Mouse (Mus musculus) A20 (cell line): ENCODE measurements at regions not wholly inside any gene's neighbourhood (a gene's known extent, or its start where the extent isn't known, plus 50 kb on each side); places are given as distances from the start of the nearest gene placed in this dataset.

Experiments
- DNase-seq: peaks from one replicate; pipeline ENCODE4 v3.0.0-alpha.2; 2011; ENCODE audit warnings: low read depth, low spot score

GRCm38 (mm10) chr6:11647651-11648050, 259.6 kb downstream of the Ndufa4 start:
- no peak for DNase-seq

- DNase-seq, result no peak
Observed at GRCm38 (mm10) chr6:11613331-11613730, 294.0 kb downstream of the Ndufa4 start.

- DNase-seq, result no peak
Observed at GRCm38 (mm10) chr6:11608214-11608613, 299.1 kb downstream of the Ndufa4 start.

- DNase-seq, result no peak
Observed at GRCm38 (mm10) chr6:11607696-11608095, 299.6 kb downstream of the Ndufa4 start.

GRCm38 (mm10) chr6:11606055-11606454, 301.2 kb downstream of the Ndufa4 start:
- DNase-seq, result no peak

GRCm38 (mm10) chr6:11605526-11605925, 301.8 kb downstream of the Ndufa4 start:
- no peak for DNase-seq

- DNase-seq, result peak; percentile 22
Observed at GRCm38 (mm10) chr6:11594936-11595335, 312.4 kb downstream of the Ndufa4 start.

- DNase-seq, result no peak
Observed at GRCm38 (mm10) chr6:11593583-11594271, 313.6 kb downstream of the Ndufa4 start.

- no peak for DNase-seq
Observed at GRCm38 (mm10) chr6:11576091-11576490, 331.2 kb downstream of the Ndufa4 start.

- DNase-seq, result peak; percentile 4
Observed at GRCm38 (mm10) chr6:11565246-11565645, 342.1 kb downstream of the Ndufa4 start.

- DNase-seq, result peak; percentile 19
Observed at GRCm38 (mm10) chr6:11550473-11550872, 356.8 kb downstream of the Ndufa4 start.

GRCm38 (mm10) chr6:11547318-11547717, 360.0 kb downstream of the Ndufa4 start:
- no peak for DNase-seq

- no peak for DNase-seq
Observed at GRCm38 (mm10) chr6:11534930-11535880, 372.1 kb downstream of the Ndufa4 start.

- DNase-seq, result no peak
Observed at GRCm38 (mm10) chr6:11503136-11503535, 404.2 kb downstream of the Ndufa4 start.

- no peak for DNase-seq
Observed at GRCm38 (mm10) chr6:11494427-11494826, 412.9 kb downstream of the Ndufa4 start.

GRCm38 (mm10) chr6:11476950-11477349, 430.3 kb downstream of the Ndufa4 start:
- no peak for DNase-seq
